Mouse (Mus musculus): ENCODE measurements around the gene Foxp1. TPM values are rescaled to one million over a fixed set of nuclear protein-coding genes. Genes with fewer than 3 reads are reported as not detected.
A peak's percentile ranks its signal among the peaks of the same experiment; 100 is the strongest.

Foxp1 gene
- polyA plus RNA-seq, 1 experiment from 2014 or later, result 141 TPM

DNA sequence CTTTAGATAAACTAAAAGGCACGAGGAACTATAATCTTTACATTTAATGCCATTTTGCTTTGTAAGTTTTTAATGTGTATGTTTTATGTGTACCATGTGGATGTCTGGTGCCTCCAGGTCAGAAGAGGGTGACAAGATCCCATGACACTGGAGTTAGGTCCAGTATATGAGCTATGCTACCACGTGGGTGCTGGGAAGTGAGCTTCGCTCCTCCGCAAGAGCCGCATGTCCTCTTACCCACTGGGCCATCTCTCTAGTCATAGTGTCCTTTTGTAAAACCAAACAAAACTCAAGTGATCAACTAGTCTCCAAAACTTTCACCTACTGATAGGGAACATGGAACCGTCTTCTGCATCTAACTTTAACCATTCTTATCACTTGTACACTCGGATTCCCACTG lies 542.5 kb downstream of the Foxp1 start:
- Histone ChIP-seq H3K4me2 (replicated peaks) (no peak overlapping the region), H3K27me3 (no peaks in the 10 kb centered on the region), H3K4me3 (no peak overlapping the region), H3K4me1 (no peaks in the 10 kb centered on the region; the same call in 1 of the 2 replicates), H3K9me3 (no peaks in the 10 kb centered on the region), H3K36me3 (peaks cover 39% of the 10 kb centered on the region), H3K9ac (no peak overlapping the region), H3K27ac (no peak overlapping the region)
- no peak for ATAC-seq (ENCODE audit: low FRiP score, low read depth)
- 92% methylated on average over 7 of the region's 7 CpGs for WGBS

- Histone ChIP-seq H3K9ac (no peak overlapping the region), H3K36me3 (peaks cover 54% of the 10 kb centered on the region), H3K9me3 (no peaks in the 10 kb centered on the region), H3K4me2 (replicated peaks) (no peak overlapping the region), H3K4me3 (no peak overlapping the region), H3K27ac (no peak overlapping the region), H3K4me1 (no peaks in the 10 kb centered on the region; the same call in 1 of the 2 replicates), H3K27me3 (no peaks in the 10 kb centered on the region)
- no peak for ATAC-seq (ENCODE audit: low FRiP score, low read depth)
- 94% methylated on average over 4 of the region's 4 CpGs for WGBS
These were observed 544.7 kb downstream of the Foxp1 start for GRCm38 (mm10) chr6:98977806-98978205.

DNA sequence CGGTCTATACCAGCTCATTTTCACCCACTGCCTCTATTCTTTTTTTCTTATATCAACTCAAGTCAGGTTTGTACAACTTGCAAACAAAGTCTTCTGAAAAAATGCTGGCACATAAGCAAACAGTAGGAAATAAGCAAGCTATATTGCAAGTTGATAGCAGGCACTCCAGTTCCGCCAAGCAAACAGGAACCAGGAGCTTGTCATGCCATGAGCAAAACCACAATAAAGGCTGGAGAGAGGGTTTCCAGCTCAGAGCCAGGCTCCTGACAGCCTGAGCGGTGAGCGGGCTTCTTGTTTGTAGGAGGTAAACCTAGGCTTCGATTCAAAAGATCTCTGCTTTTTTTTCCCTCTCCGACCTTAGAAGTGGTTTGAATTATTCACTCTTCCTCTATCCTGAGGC lies 546.6 kb downstream of the Foxp1 start:
- peaks cover 50% of the 10 kb centered on the region for H3K36me3 ChIP-seq
- no peak overlapping the region for H3K27ac ChIP-seq
- no peak overlapping the region for H3K4me3 ChIP-seq
- ATAC-seq (ENCODE audit: low FRiP score, low read depth), result no peak
- H3K9me3 ChIP-seq, result no peaks in the 10 kb centered on the region
- H3K4me1 ChIP-seq, result peaks cover 16% of the 10 kb centered on the region
- no peak overlapping the region for H3K4me2 ChIP-seq (replicated peaks)
- H3K9ac ChIP-seq, result no peak overlapping the region
- no peaks in the 10 kb centered on the region for H3K27me3 ChIP-seq
- WGBS, result 93% methylated on average over 6 of the region's 6 CpGs

GRCm38 (mm10) chr6:98973433-98973832 lies 549.1 kb downstream of the Foxp1 start:
- no peak for ATAC-seq (ENCODE audit: low FRiP score, low read depth)
- no peak overlapping the region for H3K27ac ChIP-seq

DNA sequence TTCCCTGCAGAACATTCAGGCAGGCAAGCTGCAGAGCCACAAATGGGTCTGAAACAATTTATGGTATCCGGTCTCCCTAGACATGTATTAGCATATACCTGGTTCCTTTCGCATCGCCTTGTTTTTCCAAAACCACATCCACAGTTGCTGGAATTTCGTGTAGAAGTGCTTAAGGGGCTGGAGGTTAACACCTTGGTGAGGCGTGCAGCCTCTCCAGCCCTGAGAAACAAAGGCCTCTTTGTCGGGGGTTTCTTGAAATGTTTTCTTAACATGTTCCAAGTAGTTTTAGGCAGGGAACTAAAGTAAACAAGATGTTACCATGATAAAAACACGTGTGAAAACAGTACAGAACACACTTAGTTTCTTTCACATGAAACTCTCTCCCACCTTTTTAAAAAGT lies 550.1 kb downstream of the Foxp1 start:
- Histone ChIP-seq H3K9me3 (no peaks in the 10 kb centered on the region), H3K9ac (no peak overlapping the region), H3K4me3 (no peak overlapping the region), H3K27me3 (no peaks in the 10 kb centered on the region), H3K27ac (peak overlapping the region; percentile 58), H3K36me3 (peaks cover 39% of the 10 kb centered on the region), H3K4me1 (peaks cover 28% of the 10 kb centered on the region), H3K4me2 (replicated peaks) (no peak overlapping the region)
- ATAC-seq (ENCODE audit: low FRiP score, low read depth), result no peak
- WGBS, result 37% methylated on average over 7 of the region's 7 CpGs

More at GRCm38 (mm10) chr6:98973433-98973832, 549.1 kb downstream of the Foxp1 start:
- Histone ChIP-seq H3K4me1 (peaks cover 28% of the 10 kb centered on the region), H3K36me3 (peaks cover 48% of the 10 kb centered on the region), H3K9me3 (no peaks in the 10 kb centered on the region), H3K27me3 (no peaks in the 10 kb centered on the region), H3K4me3 (no peak overlapping the region), H3K4me2 (replicated peaks) (no peak overlapping the region), H3K9ac (no peak overlapping the region)
- WGBS, result 87% methylated on average over 5 of the region's 5 CpGs

GRCm38 (mm10) chr6:98959333-98959732 lies 563.2 kb downstream of the Foxp1 start:
- no peak for ATAC-seq (ENCODE audit: low FRiP score, low read depth)
- 91% methylated on average over 6 of the region's 6 CpGs for WGBS

GRCm38 (mm10) chr6:98956522-98957169 lies 565.9 kb downstream of the Foxp1 start:
- WGBS, result 81% methylated on average over 9 of the region's 9 CpGs
- no peak for ATAC-seq (ENCODE audit: low FRiP score, low read depth)
- no peak overlapping the region for H3K9ac ChIP-seq
- peaks cover 2% of the 10 kb centered on the region; the same call in 1 of the 2 replicates for H3K4me1 ChIP-seq
- no peak overlapping the region for H3K4me3 ChIP-seq
- H3K9me3 ChIP-seq, result no peaks in the 10 kb centered on the region
- peaks cover 34% of the 10 kb centered on the region for H3K36me3 ChIP-seq
- no peaks in the 10 kb centered on the region for H3K27me3 ChIP-seq
- no peak overlapping the region for H3K4me2 ChIP-seq (replicated peaks)
- H3K27ac ChIP-seq, result no peak overlapping the region

More at GRCm38 (mm10) chr6:98959333-98959732, 563.2 kb downstream of the Foxp1 start:
- no peak overlapping the region for H3K4me3 ChIP-seq
- no peaks in the 10 kb centered on the region for H3K27me3 ChIP-seq
- H3K9me3 ChIP-seq, result no peaks in the 10 kb centered on the region
- H3K4me2 ChIP-seq (replicated peaks), result no peak overlapping the region
- H3K9ac ChIP-seq, result no peak overlapping the region
- H3K4me1 ChIP-seq, result no peaks in the 10 kb centered on the region
- H3K27ac ChIP-seq, result no peak overlapping the region
- peaks cover 23% of the 10 kb centered on the region for H3K36me3 ChIP-seq

DNA sequence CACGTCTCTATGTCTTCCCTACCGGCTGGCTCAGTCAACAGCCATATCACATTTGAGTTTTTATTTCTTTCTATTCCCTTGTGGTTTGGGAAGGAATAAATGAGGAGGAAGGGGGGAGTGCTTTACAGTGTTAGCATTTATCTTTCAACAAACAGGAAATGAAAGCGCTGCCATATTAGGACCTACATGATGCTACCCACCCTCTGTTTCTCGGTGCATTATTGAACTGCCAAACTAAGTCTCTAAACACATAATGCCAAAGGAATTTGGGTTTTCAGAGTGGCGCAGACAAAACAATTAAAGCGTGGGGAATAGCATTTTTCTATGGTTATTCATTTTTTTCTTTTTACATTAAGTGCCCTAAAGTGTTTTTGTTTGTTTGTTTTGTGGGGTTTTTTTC lies 566.8 kb downstream of the Foxp1 start:
- Histone ChIP-seq H3K9ac (no peak overlapping the region), H3K4me2 (replicated peaks) (no peak overlapping the region), H3K36me3 (peaks cover 34% of the 10 kb centered on the region), H3K4me3 (no peak overlapping the region), H3K27me3 (no peaks in the 10 kb centered on the region), H3K9me3 (no peaks in the 10 kb centered on the region), H3K4me1 (peaks cover 11% of the 10 kb centered on the region), H3K27ac (no peak overlapping the region)
- ATAC-seq (ENCODE audit: low FRiP score, low read depth), result no peak
- 67% methylated on average over 6 of the region's 6 CpGs for WGBS

DNA sequence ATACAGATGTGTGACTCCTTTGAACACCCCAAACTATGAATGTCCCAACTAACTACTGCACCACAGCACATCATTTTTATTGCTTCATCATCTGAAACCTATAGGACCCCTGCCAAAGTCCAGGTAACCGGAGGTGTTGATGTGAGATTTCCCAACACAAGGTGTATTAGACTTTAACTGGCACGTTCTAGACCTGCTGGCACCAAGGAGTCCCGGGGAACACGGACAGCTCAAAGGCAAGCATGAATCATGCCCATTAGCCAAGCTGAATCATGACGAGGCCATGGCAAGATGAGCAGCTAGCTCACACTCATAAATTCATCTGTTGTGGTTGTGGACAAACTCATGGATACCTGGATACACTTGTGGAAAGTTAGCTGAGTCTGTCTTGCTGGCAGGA lies 568.1 kb downstream of the Foxp1 start:
- H3K4me2 ChIP-seq (replicated peaks), result no peak overlapping the region
- H3K27ac ChIP-seq, result no peak overlapping the region
- no peak overlapping the region for H3K9ac ChIP-seq
- 87% methylated on average over 5 of the region's 5 CpGs for WGBS
- H3K9me3 ChIP-seq, result no peaks in the 10 kb centered on the region
- no peaks in the 10 kb centered on the region for H3K27me3 ChIP-seq
- peaks cover 29% of the 10 kb centered on the region for H3K36me3 ChIP-seq
- no peak overlapping the region for H3K4me3 ChIP-seq
- H3K4me1 ChIP-seq, result peaks cover 24% of the 10 kb centered on the region
- no peak for ATAC-seq (ENCODE audit: low FRiP score, low read depth)

DNA sequence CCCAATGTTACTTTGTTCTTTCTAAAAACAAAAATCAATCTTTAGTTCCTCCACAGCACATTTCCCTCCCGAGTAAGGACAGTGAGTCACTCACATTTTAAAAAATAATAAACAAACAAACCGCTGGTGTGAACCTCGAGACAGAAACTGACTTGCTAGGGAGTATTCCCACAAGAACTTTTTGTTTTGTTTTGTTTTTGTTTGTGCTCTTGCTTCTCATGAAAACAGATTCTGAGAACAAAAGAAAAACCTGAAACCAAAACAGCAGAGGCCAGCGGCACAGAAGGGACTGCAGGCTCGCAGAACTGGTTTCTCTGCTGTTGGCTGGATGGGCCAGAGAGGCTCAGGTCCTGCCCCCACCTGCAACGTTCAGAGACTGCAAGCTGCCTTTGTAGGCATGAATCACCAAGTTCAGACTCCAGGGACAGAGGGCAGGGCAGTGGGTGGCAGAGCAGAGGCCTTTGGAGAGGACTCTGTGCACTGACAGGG lies 572.8 kb downstream of the Foxp1 start:
- H3K27ac ChIP-seq, result peak overlapping the region; percentile 80
- H3K4me1 ChIP-seq, result peaks cover 49% of the 10 kb centered on the region
- no peak overlapping the region for H3K4me2 ChIP-seq (replicated peaks)
- no peak for ATAC-seq (ENCODE audit: low FRiP score, low read depth)
- H3K36me3 ChIP-seq, result peaks cover 34% of the 10 kb centered on the region
- H3K27me3 ChIP-seq, result no peaks in the 10 kb centered on the region
- H3K4me3 ChIP-seq, result no peak overlapping the region
- WGBS, result 28% methylated on average over 6 of the region's 6 CpGs
- H3K9ac ChIP-seq, result peak overlapping the region; percentile 35; the same call in 1 of the 2 replicates
- H3K9me3 ChIP-seq, result no peaks in the 10 kb centered on the region

DNA sequence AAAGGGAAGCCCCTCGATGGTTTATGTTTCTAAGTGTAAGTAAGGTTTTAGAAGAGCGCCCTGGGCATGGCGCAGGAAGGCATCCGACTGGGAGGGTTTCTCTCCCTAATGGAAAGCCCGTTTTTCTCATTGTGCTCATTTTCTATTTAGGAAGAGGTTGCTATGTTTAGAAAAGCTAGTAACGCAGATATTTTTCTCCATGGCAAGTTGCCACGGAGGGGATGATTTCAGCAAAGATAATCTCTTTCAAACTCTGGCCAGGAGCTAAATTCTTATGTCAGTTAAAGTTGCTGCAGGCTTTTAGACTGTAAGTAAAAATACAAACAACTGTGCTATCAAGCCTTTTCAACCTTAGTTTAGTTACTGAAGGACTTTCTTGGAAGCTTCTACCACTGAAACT lies 573.2 kb downstream of the Foxp1 start:
- Histone ChIP-seq H3K4me2 (replicated peaks) (no peak overlapping the region), H3K27ac (peak overlapping the region; percentile 80; the same call in 1 of the 2 replicates)

DNA sequence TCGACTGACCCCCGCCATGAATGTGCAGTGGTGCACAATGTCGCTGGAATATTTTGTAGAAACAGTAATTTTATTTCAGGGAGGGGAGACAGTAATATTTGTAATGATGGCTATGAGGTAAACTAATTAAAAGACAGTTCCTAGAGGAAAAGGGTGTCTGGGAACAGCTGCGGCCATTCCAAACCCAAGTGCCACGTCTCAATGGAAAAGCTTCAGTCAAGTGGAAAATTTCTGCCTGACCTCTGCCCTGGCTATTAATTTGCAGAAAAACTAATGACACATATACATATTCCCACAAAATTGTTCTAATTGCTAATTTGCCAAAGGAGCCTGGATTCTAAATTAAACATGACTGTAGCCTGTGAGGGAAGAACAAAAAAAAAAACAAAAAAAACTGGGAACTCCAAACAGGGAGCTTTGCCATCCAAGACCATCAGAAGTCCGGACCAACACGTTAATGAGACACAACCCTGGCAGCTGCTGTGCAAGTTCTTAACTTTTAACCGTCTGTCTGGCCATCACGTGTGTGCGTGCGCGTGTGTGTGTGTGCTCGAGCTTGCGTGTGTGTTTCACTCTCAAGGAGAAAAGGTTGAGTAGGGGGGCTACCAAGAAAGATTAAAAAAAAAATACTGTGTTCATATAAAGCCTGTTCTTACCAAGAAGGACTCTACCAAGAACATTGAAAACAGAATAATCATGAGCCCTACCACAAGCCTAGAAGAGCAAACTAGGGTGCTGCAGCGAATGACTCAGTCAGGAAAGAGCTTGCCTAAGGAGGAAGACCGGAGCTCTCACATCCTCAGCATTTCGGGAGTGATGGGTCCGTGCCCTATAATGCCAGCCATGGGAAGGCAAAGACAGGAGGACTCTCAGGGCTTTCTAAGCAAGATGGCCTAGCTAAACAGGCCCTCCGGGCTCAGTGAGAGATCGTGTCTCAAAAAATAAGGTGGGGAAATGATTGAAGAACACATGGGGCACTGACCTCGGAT lies 574.1 kb downstream of the Foxp1 start:
- Histone ChIP-seq H3K9me3 (no peaks in the 10 kb centered on the region), H3K27me3 (no peaks in the 10 kb centered on the region), H3K4me3 (no peak overlapping the region), H3K27ac (peak overlapping the region; percentile 11; the same call in 1 of the 2 replicates), H3K36me3 (peaks cover 32% of the 10 kb centered on the region), H3K9ac (no peak overlapping the region), H3K4me1 (peaks cover 49% of the 10 kb centered on the region), H3K4me2 (replicated peaks) (no peak overlapping the region)
- WGBS, result 78% methylated on average over 21 of the region's 21 CpGs
- ATAC-seq (ENCODE audit: low FRiP score, low read depth), result no peak

More for the DNA sequence above, 573.2 kb downstream of the Foxp1 start:
- 71% methylated on average over 7 of the region's 7 CpGs for WGBS
- no peak for ATAC-seq (ENCODE audit: low FRiP score, low read depth)
- H3K4me3 ChIP-seq, result no peak overlapping the region
- H3K27me3 ChIP-seq, result no peaks in the 10 kb centered on the region
- H3K36me3 ChIP-seq, result peaks cover 33% of the 10 kb centered on the region
- H3K4me1 ChIP-seq, result peaks cover 49% of the 10 kb centered on the region
- H3K9me3 ChIP-seq, result no peaks in the 10 kb centered on the region
- no peak overlapping the region for H3K9ac ChIP-seq
